Mouse (Mus musculus): ENCODE data around the gene Arhgef15. TPM values are rescaled to one million over a fixed set of nuclear protein-coding genes. Genes with fewer than 3 reads are reported as not detected.

Gene Arhgef15
- polyA plus RNA-seq, 1 experiment from 2014 or later, result 2.8 TPM

DNA sequence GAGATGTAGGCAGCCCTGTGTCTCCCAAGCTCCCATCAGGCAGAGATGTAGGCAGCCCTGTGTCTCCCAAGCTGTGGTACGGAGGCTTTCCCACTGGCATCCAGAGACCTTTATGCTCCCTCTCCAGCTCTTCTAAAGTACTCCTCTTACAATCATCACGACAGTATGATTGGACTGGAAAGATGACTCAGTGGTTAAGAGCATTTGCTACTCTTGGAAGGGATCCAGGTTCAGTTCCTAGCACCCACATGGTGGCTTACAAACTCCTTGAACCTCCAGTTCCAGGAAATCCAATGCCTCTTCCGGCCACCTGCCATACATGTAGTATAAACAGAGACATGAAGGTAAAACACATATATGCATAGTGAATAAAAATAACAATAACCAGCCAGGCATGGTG, 4.3 kb upstream of the Arhgef15 start:
- no peak overlapping the region for H3K9ac ChIP-seq (ENCODE audit: low read length)
- H3K27ac ChIP-seq (replicated peaks), result no peak overlapping the region
- no peak for DNase-seq (ENCODE audit: low spot score)
- no peak overlapping the region for H3K4me2 ChIP-seq (replicated peaks; ENCODE audit: low read depth)
- no peak for TF ChIP-seq EP300 (optimal IDR thresholded peaks at IDR 0.05)
- TF ChIP-seq CTCF (IDR thresholded peaks at IDR 0.05; ENCODE audit: low read depth), result no peak
- no peaks in the 10 kb centered on the region for H3K9me3 ChIP-seq (ENCODE audit: control insufficient read depth, low read length)
- H3K4me1 ChIP-seq (replicated peaks; ENCODE audit: control insufficient read depth, insufficient read depth), result no peaks in the 10 kb centered on the region
- ATAC-seq (ENCODE audit: low FRiP score, low TSS enrichment), result no peak
- no peak overlapping the region for H3K4me3 ChIP-seq (ENCODE audit: low read depth, low read length)
- 53% methylated on average over 3 of the region's 3 CpGs for WGBS
- H3K36me3 ChIP-seq (ENCODE audit: control insufficient read depth, insufficient read depth, low read length), result no peaks in the 10 kb centered on the region
- H3K27me3 ChIP-seq (ENCODE audit: control insufficient read depth, insufficient read depth, low read length), result no peaks in the 10 kb centered on the region

DNA sequence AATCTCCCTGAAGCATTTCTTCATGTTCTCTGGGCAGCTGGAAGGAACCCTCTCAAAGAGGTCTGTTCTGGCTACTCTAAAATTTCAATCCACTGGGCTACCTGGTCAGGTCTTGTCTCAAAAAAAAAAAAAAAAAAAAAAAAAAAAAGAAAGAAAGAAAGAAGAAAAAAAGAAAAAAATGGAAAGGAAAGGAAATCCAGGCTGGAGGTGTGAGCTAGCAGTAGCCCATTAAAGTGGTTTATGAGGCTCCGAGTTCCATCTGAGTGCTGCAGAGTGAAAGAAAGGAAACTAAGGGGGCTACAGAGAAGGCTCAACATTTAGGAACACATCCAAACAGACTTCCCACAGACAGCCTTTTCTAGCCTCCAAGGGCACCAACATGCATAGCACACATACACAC, 691 bp upstream of the Arhgef15 start:
- no peak for TF ChIP-seq EP300 (optimal IDR thresholded peaks at IDR 0.05)
- no peak for TF ChIP-seq CTCF (IDR thresholded peaks at IDR 0.05; ENCODE audit: low read depth)
- Histone ChIP-seq H3K9me3 (ENCODE audit: control insufficient read depth, low read length) (no peaks in the 10 kb centered on the region), H3K4me1 (replicated peaks; ENCODE audit: control insufficient read depth, insufficient read depth) (peaks cover 3% of the 10 kb centered on the region; the same call in 1 of the 2 replicates), H3K27ac (replicated peaks) (no peak overlapping the region), H3K9ac (ENCODE audit: low read length) (no peak overlapping the region), H3K4me3 (ENCODE audit: low read depth, low read length) (no peak overlapping the region), H3K27me3 (ENCODE audit: control insufficient read depth, insufficient read depth, low read length) (no peaks in the 10 kb centered on the region), H3K36me3 (ENCODE audit: control insufficient read depth, insufficient read depth, low read length) (no peaks in the 10 kb centered on the region), H3K4me2 (replicated peaks; ENCODE audit: low read depth) (no peak overlapping the region)
- DNase-seq (ENCODE audit: low spot score) (no peak), ATAC-seq (ENCODE audit: low FRiP score, low TSS enrichment) (no peak)
- 80% methylated on average over 1 of the region's 1 CpGs for WGBS

DNA sequence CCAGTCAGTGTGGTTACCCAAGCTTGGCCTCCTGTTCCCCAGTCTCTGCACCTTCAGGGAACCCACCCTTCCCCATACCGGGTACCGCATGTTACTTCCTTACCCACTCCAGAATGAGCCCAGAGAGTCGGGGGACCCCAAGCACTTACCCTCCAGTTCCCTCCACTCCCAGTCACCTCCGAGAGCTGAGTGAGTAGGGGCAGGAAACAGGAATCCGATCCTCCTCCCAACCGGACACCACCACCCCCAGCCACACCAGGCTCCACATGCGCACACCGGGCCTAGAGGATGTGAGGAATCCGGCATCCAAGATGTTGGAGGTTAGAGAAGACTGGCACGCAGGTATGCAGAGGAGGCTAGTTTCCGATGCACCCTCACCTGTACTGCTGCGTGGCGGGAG, 583 bp downstream of the Arhgef15 start:
- Histone ChIP-seq H3K36me3 (ENCODE audit: control insufficient read depth, insufficient read depth, low read length) (no peaks in the 10 kb centered on the region), H3K9me3 (ENCODE audit: control insufficient read depth, low read length) (no peaks in the 10 kb centered on the region), H3K4me3 (ENCODE audit: low read depth, low read length) (no peak overlapping the region), H3K27ac (replicated peaks) (peak overlapping the region; percentile 49; the same call in 1 of the 2 replicates), H3K9ac (ENCODE audit: low read length) (no peak overlapping the region), H3K27me3 (ENCODE audit: control insufficient read depth, insufficient read depth, low read length) (no peaks in the 10 kb centered on the region), H3K4me1 (replicated peaks; ENCODE audit: control insufficient read depth, insufficient read depth) (peaks cover 3% of the 10 kb centered on the region; the same call in 1 of the 2 replicates), H3K4me2 (replicated peaks; ENCODE audit: low read depth) (no peak overlapping the region)
- 42% methylated on average over 13 of the region's 13 CpGs for WGBS
- no peak for TF ChIP-seq EP300 (optimal IDR thresholded peaks at IDR 0.05)
- TF ChIP-seq CTCF (IDR thresholded peaks at IDR 0.05; ENCODE audit: low read depth), result no peak
- DNase-seq (ENCODE audit: low spot score), result no peak
- ATAC-seq (ENCODE audit: low FRiP score, low TSS enrichment), result 0 out of 2 replicates have a peak, but pooled peaks have one; percentile 12

DNA sequence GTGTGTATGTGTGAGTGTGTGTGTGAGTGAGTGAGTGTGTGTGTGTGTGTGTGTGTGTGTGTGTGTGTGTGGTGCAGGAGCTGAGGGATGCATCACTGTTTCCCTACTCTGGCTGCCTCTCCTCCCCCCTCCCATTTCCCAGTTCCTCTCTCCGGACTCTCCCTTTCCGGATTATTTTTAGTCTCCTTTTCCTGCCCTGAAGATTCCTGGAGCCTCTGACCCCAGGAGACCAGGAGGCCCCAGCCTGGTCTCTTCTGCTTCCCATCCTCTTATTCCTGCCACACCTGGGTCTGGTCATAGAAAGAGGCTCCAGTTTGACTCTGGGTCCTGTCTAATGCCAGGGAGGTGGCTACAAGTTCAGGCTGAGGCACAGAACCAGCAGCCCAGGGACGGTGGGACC, 1.2 kb downstream of the Arhgef15 start:
- ATAC-seq (ENCODE audit: low FRiP score, low TSS enrichment), result no peak
- no peaks in the 10 kb centered on the region for H3K36me3 ChIP-seq (ENCODE audit: control insufficient read depth, insufficient read depth, low read length)
- 40% methylated on average over 3 of the region's 3 CpGs for WGBS
- H3K27me3 ChIP-seq (ENCODE audit: control insufficient read depth, insufficient read depth, low read length), result no peaks in the 10 kb centered on the region
- H3K9ac ChIP-seq (ENCODE audit: low read length), result no peak overlapping the region
- DNase-seq (ENCODE audit: low spot score), result no peak
- peaks cover 3% of the 10 kb centered on the region; the same call in 1 of the 2 replicates for H3K4me1 ChIP-seq (replicated peaks; ENCODE audit: control insufficient read depth, insufficient read depth)
- peak overlapping the region; percentile 49; the same call in 1 of the 2 replicates for H3K27ac ChIP-seq (replicated peaks)
- no peak overlapping the region for H3K4me3 ChIP-seq (ENCODE audit: low read depth, low read length)
- no peak overlapping the region for H3K4me2 ChIP-seq (replicated peaks; ENCODE audit: low read depth)
- H3K9me3 ChIP-seq (ENCODE audit: control insufficient read depth, low read length), result no peaks in the 10 kb centered on the region
- no peak for TF ChIP-seq EP300 (optimal IDR thresholded peaks at IDR 0.05)
- no peak for TF ChIP-seq CTCF (IDR thresholded peaks at IDR 0.05; ENCODE audit: low read depth)

DNA sequence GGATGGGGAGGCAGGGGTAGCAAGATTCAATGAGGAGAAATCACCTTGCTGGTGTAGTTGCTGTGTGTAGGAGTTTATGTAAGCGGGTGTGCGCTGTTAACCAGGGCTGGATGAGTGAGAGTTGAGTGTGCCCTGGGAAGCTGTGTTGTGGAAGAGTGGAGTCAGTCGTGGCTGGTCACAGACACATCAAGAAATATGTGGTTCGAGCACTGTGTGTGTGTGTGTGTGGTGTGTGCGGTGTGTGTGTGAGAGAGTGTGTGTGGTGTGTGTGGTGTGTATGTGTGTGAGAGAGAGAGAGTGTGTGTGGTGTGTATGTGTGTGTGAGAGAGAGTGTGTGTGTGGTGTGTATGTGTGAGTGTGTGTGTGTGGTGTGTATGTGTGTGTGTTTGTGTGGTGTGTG, 1.8 kb downstream of the Arhgef15 start:
- no peak overlapping the region for H3K9ac ChIP-seq (ENCODE audit: low read length)
- no peak overlapping the region for H3K4me3 ChIP-seq (ENCODE audit: low read depth, low read length)
- TF ChIP-seq EP300 (optimal IDR thresholded peaks at IDR 0.05) (no peak), CTCF (IDR thresholded peaks at IDR 0.05; ENCODE audit: low read depth) (no peak)
- DNase-seq (ENCODE audit: low spot score) (no peak), ATAC-seq (ENCODE audit: low FRiP score, low TSS enrichment) (no peak; the same call in 1 of the 2 replicates)
- H3K27ac ChIP-seq (replicated peaks), result no peak overlapping the region
- H3K27me3 ChIP-seq (ENCODE audit: control insufficient read depth, insufficient read depth, low read length), result no peaks in the 10 kb centered on the region
- peaks cover 3% of the 10 kb centered on the region; the same call in 1 of the 2 replicates for H3K4me1 ChIP-seq (replicated peaks; ENCODE audit: control insufficient read depth, insufficient read depth)
- 67% methylated on average over 5 of the region's 5 CpGs for WGBS
- H3K36me3 ChIP-seq (ENCODE audit: control insufficient read depth, insufficient read depth, low read length), result no peaks in the 10 kb centered on the region
- peak overlapping the region; percentile 63 for H3K4me2 ChIP-seq (replicated peaks; ENCODE audit: low read depth)
- no peaks in the 10 kb centered on the region for H3K9me3 ChIP-seq (ENCODE audit: control insufficient read depth, low read length)

DNA sequence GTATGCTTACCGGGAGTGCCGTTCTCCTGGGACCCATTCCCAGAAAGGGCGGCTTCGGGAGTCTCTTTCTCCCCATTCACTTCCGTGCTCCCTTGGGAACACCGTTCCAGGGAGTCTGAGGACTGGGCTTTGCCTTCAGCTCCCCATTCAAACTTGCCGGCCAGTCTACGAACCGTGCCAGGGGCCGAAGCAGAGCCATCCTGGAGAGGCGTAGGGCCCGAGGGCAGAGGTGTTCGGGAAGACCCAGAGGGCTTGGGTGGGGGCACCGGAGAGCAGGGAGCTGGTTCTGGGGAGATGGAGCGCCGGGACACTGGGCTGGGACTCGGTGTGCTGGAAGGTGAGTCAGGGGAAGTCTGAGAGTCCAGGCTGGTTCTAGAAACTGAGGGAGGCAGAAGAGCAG, 2.9 kb downstream of the Arhgef15 start:
- Histone ChIP-seq H3K36me3 (ENCODE audit: control insufficient read depth, insufficient read depth, low read length) (no peaks in the 10 kb centered on the region), H3K27ac (replicated peaks) (no peak overlapping the region), H3K4me2 (replicated peaks; ENCODE audit: low read depth) (peak overlapping the region; percentile 63), H3K4me3 (ENCODE audit: low read depth, low read length) (peak overlapping the region; percentile 41), H3K27me3 (ENCODE audit: control insufficient read depth, insufficient read depth, low read length) (no peaks in the 10 kb centered on the region), H3K9ac (ENCODE audit: low read length) (peak overlapping the region; percentile 59), H3K4me1 (replicated peaks; ENCODE audit: control insufficient read depth, insufficient read depth) (peaks cover 3% of the 10 kb centered on the region; the same call in 1 of the 2 replicates), H3K9me3 (ENCODE audit: control insufficient read depth, low read length) (no peaks in the 10 kb centered on the region)
- DNase-seq (ENCODE audit: low spot score), result peak; percentile 37
- WGBS, result 4% methylated on average over 17 of the region's 17 CpGs
- TF ChIP-seq CTCF (IDR thresholded peaks at IDR 0.05; ENCODE audit: low read depth) (no peak), EP300 (optimal IDR thresholded peaks at IDR 0.05) (no peak)
- ATAC-seq (ENCODE audit: low FRiP score, low TSS enrichment), result no peak
